Mouse (Mus musculus) liver, embryonic 14.5 days (tissue): ENCODE measurements around the gene Ggt1. TPM values are rescaled to one million over a fixed set of nuclear protein-coding genes. Genes with fewer than 3 reads are reported as not detected.

Experiments used
- ATAC-seq: fragments of 200-750 bp; cut with Nextera tagmentation; 2 replicates; pipeline ENCODE4 v1.8.0; 2017; ENCODE audit warnings: moderate number of reproducible peaks, mild to moderate bottlenecking, moderate library complexity; ENCODE audit not compliant: insufficient read depth
- DNase-seq, 3 experiments: peaks; one replicate each; pipeline ENCODE4 v3.0.0-alpha.2; 2012 to 2013; ENCODE audit warnings: low read depth in 3 of 3, low spot score in 3 of 3
- H3K27ac ChIP-seq: fragments of 300-500 bp; sonication (generic); 2 replicates; pipeline ENCODE4 v1.5.1; 2014; ENCODE audit warnings: moderate library complexity, mild to moderate bottlenecking, control low read depth, inconsistent platforms
- H3K27me3 ChIP-seq: fragments of 300-500 bp; sonication (generic); 2 replicates; pipeline ENCODE4 v1.6.1; 2014; ENCODE audit warnings: mild to moderate bottlenecking, low read length, moderate library complexity; ENCODE audit not compliant: control insufficient read depth, insufficient read depth
- H3K36me3 ChIP-seq: fragments of 300-500 bp; sonication (generic); replicated peaks from 2 replicates; pipeline ENCODE4 v1.6.1; 2014; ENCODE audit warnings: low read depth; ENCODE audit not compliant: control insufficient read depth, insufficient read depth
- H3K4me1 ChIP-seq, 2 experiments: fragments of 200-500 bp in 1 of 2; fragments of 300-500 bp in 1 of 2; sonication (generic) in 1 of 2; replicated peaks; 2 replicates each; pipeline ENCODE4 v1.6.1; 2012 to 2014; ENCODE audit warnings: antibody characterized with exemption in 1 of 2, inconsistent platforms in 1 of 2, low read length in 1 of 2; ENCODE audit not compliant: control insufficient read depth in 2 of 2, insufficient read depth in 2 of 2
- H3K4me2 ChIP-seq: fragments of 300-500 bp; sonication (generic); 2 replicates; pipeline ENCODE4 v1.6.1; 2014; ENCODE audit warnings: low read depth, mild to moderate bottlenecking, control low read depth, moderate library complexity
- H3K4me3 ChIP-seq, 2 experiments: fragments of 200-500 bp in 1 of 2; fragments of 300-500 bp in 1 of 2; sonication (generic) in 1 of 2; 2 replicates each; pipeline ENCODE4 v1.5.1; 2012 to 2014; ENCODE audit warnings: low read depth in 2 of 2, low read length in 2 of 2, mild to moderate bottlenecking in 2 of 2, control low read depth in 1 of 2, inconsistent platforms in 1 of 2, moderate library complexity in 1 of 2; ENCODE audit not compliant: insufficient read depth in 1 of 2
- H3K9ac ChIP-seq: fragments of 300-500 bp; sonication (generic); replicated peaks from 2 replicates; pipeline ENCODE4 v1.6.1; 2014; ENCODE audit warnings: mild to moderate bottlenecking, control low read depth, moderate library complexity
- H3K9me3 ChIP-seq: fragments of 300-500 bp; sonication (generic); 2 replicates; pipeline ENCODE4 v1.6.1; 2016; ENCODE audit warnings: low read length, mixed read lengths; ENCODE audit not compliant: control insufficient read depth
- CTCF ChIP-seq: IDR thresholded peaks from 2 replicates; pipeline ENCODE4 v1.5.1; 2016; ENCODE audit warnings: antibody characterized with exemption, low read depth, control low read depth
- EP300 ChIP-seq: IDR thresholded peaks from 2 replicates; pipeline ENCODE4 v1.6.1; 2016; ENCODE audit warnings: antibody characterized with exemption, low read depth
- WGBS: fragments of 180-500 bp; shearing (Covaris S2); extraction: QIAGEN DNeasy Blood & Tissue Kit; methylation state at CpG from one replicate; pipeline ENCODE4 v1.1.7; 2014; ENCODE audit not compliant: insufficient replicate concordance; 5-methylcytosine and 5-hydroxymethylcytosine counted together
- polyA plus RNA-seq, 2 experiments: library from polyadenylated mRNA; depleted of rRNA in 1 of 2; stranded (reverse) in 1 of 2; unstranded in 1 of 2; fragments of >200 nt; fragmentation: Nextera tagmentation in 1 of 2; extraction: Ambion mirVana in 1 of 2; gene quantifications; 2 replicates each; pipeline versions ENCODE4 v1.2.1 to v1.2.3; 2012 to 2014

The Ggt1 gene
- polyA plus RNA-seq, 2 experiments = 4.3 to 5.2 TPM

- Histone ChIP-seq H3K27me3 (no peaks in the 10 kb centered on the region), H3K4me3 (no peak overlapping the region), H3K9me3 (no peaks in the 10 kb centered on the region), H3K9ac (no peak overlapping the region), H3K4me1 (no peaks in the 10 kb centered on the region), H3K36me3 (no peaks in the 10 kb centered on the region), H3K4me2 (no peak overlapping the region), H3K27ac (no peak overlapping the region)
- ATAC-seq = no peak
- TF ChIP-seq EP300 = no peak
- no peak for TF ChIP-seq CTCF
- no peak for DNase-seq
- 44% methylated on average over 7 of the region's 7 CpGs for WGBS
Observed at GRCm38 (mm10) chr10:75610486-75610885, 49.1 kb downstream of the Ggt1 start.

- WGBS = 38% methylated on average over 4 of the region's 4 CpGs
- no peak overlapping the region for H3K4me2 ChIP-seq
- no peaks in the 10 kb centered on the region for H3K27me3 ChIP-seq
- no peaks in the 10 kb centered on the region for H3K9me3 ChIP-seq
- no peak for ATAC-seq
- H3K36me3 ChIP-seq = no peaks in the 10 kb centered on the region
- TF ChIP-seq EP300 = no peak
- DNase-seq = no peak
- no peaks in the 10 kb centered on the region for H3K4me1 ChIP-seq
- H3K27ac ChIP-seq = no peak overlapping the region
- no peak overlapping the region for H3K9ac ChIP-seq
- no peak overlapping the region for H3K4me3 ChIP-seq
Observed at GRCm38 (mm10) chr10:75616044-75616443, 54.6 kb downstream of the Ggt1 start.

GRCm38 (mm10) chr10:75620818-75621217 lies 59.4 kb downstream of the Ggt1 start:
- Histone ChIP-seq H3K9me3 (no peaks in the 10 kb centered on the region), H3K9ac (no peak overlapping the region), H3K27ac (no peak overlapping the region), H3K4me2 (no peak overlapping the region), H3K27me3 (no peaks in the 10 kb centered on the region), H3K4me3 (no peak overlapping the region), H3K4me1 (no peaks in the 10 kb centered on the region), H3K36me3 (no peaks in the 10 kb centered on the region)
- DNase-seq = no peak
- 32% methylated on average over 3 of the region's 3 CpGs for WGBS
- no peak for TF ChIP-seq EP300
- peak; percentile 47 for TF ChIP-seq CTCF
- no peak for ATAC-seq

GRCm38 (mm10) chr10:75625920-75626319 lies 64.5 kb downstream of the Ggt1 start:
- TF ChIP-seq CTCF = no peak
- no peak for TF ChIP-seq EP300

GRCm38 (mm10) chr10:75626991-75627390 lies 65.6 kb downstream of the Ggt1 start:
- ATAC-seq = no peak
- H3K27ac ChIP-seq = no peak overlapping the region
- H3K27me3 ChIP-seq = no peaks in the 10 kb centered on the region
- TF ChIP-seq EP300 (no peak), CTCF (no peak)
- no peak overlapping the region for H3K4me3 ChIP-seq
- H3K9me3 ChIP-seq = no peaks in the 10 kb centered on the region
- H3K4me2 ChIP-seq = no peak overlapping the region
- no peaks in the 10 kb centered on the region for H3K36me3 ChIP-seq
- no peak overlapping the region for H3K9ac ChIP-seq
- no peak for DNase-seq
- 36% methylated on average over 3 of the region's 3 CpGs for WGBS
- H3K4me1 ChIP-seq = no peaks in the 10 kb centered on the region

More at GRCm38 (mm10) chr10:75625920-75626319, 64.5 kb downstream of the Ggt1 start:
- WGBS = 44% methylated on average over 6 of the region's 6 CpGs
- H3K36me3 ChIP-seq = no peaks in the 10 kb centered on the region
- H3K4me2 ChIP-seq = no peak overlapping the region
- no peak overlapping the region for H3K27ac ChIP-seq
- ATAC-seq (no peak), DNase-seq (no peak)
- H3K9ac ChIP-seq = no peak overlapping the region
- H3K4me3 ChIP-seq = no peak overlapping the region
- no peaks in the 10 kb centered on the region for H3K9me3 ChIP-seq
- no peaks in the 10 kb centered on the region for H3K4me1 ChIP-seq
- no peaks in the 10 kb centered on the region for H3K27me3 ChIP-seq
